Mouse (Mus musculus) hindbrain, embryonic 11.5 days (tissue): ENCODE measurements around the gene Cutal. TPM values are rescaled to one million over a fixed set of nuclear protein-coding genes. Genes with fewer than 3 reads are reported as not detected.
A peak's percentile ranks its signal among the peaks of the same experiment; 100 is the strongest.
"Not testable (repeated sequence)": the region's sequence is repeated elsewhere in the genome, so short reads cannot be mapped to it uniquely, and the experiment has no call there.

ENCODE experiments used
- ATAC-seq: fragments of 200-750 bp; cut with Nextera tagmentation; 2 replicates; pipeline ENCODE4 v1.8.0; 2017; ENCODE audit warnings: mild to moderate bottlenecking, moderate TSS enrichment, moderate library complexity; ENCODE audit not compliant: low FRiP score
- DNase-seq: peaks from one replicate; pipeline ENCODE4 v3.0.0-alpha.2; 2015; ENCODE audit warnings: low spot score
- H3K27ac ChIP-seq: fragments of 300-500 bp; sonication (generic); 2 replicates; pipeline ENCODE4 v1.5.1; 2014; ENCODE audit warnings: mild to moderate bottlenecking, low read depth, low read length
- H3K27me3 ChIP-seq: fragments of 300-500 bp; sonication (generic); 2 replicates; pipeline ENCODE4 v1.6.1; 2014; ENCODE audit warnings: mild to moderate bottlenecking, low read length, moderate library complexity, mixed read lengths; ENCODE audit not compliant: control insufficient read depth, insufficient read depth
- H3K36me3 ChIP-seq: fragments of 300-500 bp; sonication (generic); 2 replicates; pipeline ENCODE4 v1.6.1; 2014; ENCODE audit warnings: mild to moderate bottlenecking, low read length, moderate library complexity, mixed read lengths; ENCODE audit not compliant: control insufficient read depth, insufficient read depth
- H3K4me1 ChIP-seq: fragments of 300-500 bp; sonication (generic); replicated peaks from 2 replicates; pipeline ENCODE4 v1.6.1; 2014; ENCODE audit warnings: low read length, mixed read lengths; ENCODE audit not compliant: control insufficient read depth, insufficient read depth
- H3K4me2 ChIP-seq: fragments of 300-500 bp; sonication (generic); replicated peaks from 2 replicates; pipeline ENCODE4 v1.6.1; 2014; ENCODE audit warnings: mild to moderate bottlenecking, low read depth, low read length
- H3K4me3 ChIP-seq: fragments of 300-500 bp; sonication (generic); 2 replicates; pipeline ENCODE4 v1.5.1; 2014; ENCODE audit warnings: low read depth, low read length
- H3K9ac ChIP-seq: fragments of 300-500 bp; sonication (generic); 2 replicates; pipeline ENCODE4 v1.6.1; 2014; ENCODE audit warnings: low read depth, low read length
- H3K9me3 ChIP-seq: fragments of 300-500 bp; sonication (generic); 2 replicates; pipeline ENCODE4 v1.6.1; 2016; ENCODE audit warnings: low read length; ENCODE audit not compliant: control insufficient read depth
- WGBS: fragments of 180-500 bp; shearing (Covaris S2); extraction: QIAGEN DNeasy Blood & Tissue Kit; methylation state at CpG from one replicate; pipeline ENCODE4 v1.1.7; 2014; 5-methylcytosine and 5-hydroxymethylcytosine counted together
- polyA plus RNA-seq: library from polyadenylated mRNA; unstranded; fragments of >200 nt; fragmentation: Nextera tagmentation; extraction: Ambion mirVana; gene quantifications from 2 replicates; pipeline ENCODE4 v1.2.1, GENCODE M21; 2014

The Cutal gene
- polyA plus RNA-seq, 1 experiment from 2014 or later: not detected

DNA sequence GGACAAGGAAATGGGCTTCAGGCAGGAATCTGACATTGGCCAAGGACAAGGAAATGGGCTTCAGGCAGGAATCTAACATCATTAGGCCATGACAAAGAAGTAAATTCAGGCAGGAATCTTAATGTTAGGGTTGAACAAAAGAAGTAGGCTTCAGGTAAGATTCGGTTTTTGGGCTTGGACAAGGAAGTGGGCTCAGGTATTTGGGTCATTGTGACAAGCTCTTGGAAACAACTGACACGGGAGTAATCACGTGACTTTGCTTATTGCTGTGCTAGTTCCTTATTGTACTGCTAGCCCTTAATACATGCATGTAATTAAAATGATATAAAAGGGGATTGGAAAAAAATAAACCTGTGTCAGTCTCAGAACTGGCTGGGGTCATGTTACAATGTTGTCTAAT is 38.5 kb upstream of the Cutal start:
- WGBS: 79% methylated on average over 3 of the region's 3 CpGs
- H3K9me3 ChIP-seq: no peaks in the 10 kb centered on the region
- ATAC-seq (no peak), DNase-seq (no peak)
- H3K36me3 ChIP-seq: no peaks in the 10 kb centered on the region
- no peak overlapping the region for H3K27ac ChIP-seq
- no peak overlapping the region for H3K4me2 ChIP-seq
- H3K27me3 ChIP-seq: no peaks in the 10 kb centered on the region
- no peaks in the 10 kb centered on the region for H3K4me1 ChIP-seq
- H3K4me3 ChIP-seq: no peak overlapping the region
- no peak overlapping the region for H3K9ac ChIP-seq

DNA sequence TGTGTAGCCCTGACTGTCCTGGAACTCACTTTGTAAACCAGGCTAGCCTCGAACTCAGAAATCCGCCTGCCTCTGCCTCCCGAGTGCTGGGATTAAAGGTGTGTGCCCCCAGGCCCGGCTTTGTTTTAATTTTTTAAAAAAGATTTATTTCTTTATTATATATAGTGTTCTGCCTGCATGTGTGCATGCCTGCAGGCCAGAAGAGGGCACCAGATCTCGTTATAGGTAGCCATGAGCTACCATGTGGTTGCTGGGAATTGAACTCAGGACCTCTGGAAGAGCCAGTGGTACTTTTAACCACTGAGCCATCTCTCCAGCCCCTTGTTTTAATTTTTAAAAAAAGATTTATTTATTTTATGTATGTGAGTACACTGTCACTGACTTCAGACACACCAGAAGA is 34.1 kb upstream of the Cutal start:
- not testable (repeated sequence) for H3K27me3 ChIP-seq, ATAC-seq, H3K4me3 ChIP-seq, H3K4me1 ChIP-seq, DNase-seq, H3K9me3 ChIP-seq, H3K4me2 ChIP-seq, H3K9ac ChIP-seq, H3K36me3 ChIP-seq, H3K27ac ChIP-seq
- WGBS: 79% methylated on average over 5 of the region's 5 CpGs

- no peak for ATAC-seq
- no peak for DNase-seq
- no peak overlapping the region for H3K4me2 ChIP-seq
- no peaks in the 10 kb centered on the region for H3K36me3 ChIP-seq
- no peak overlapping the region for H3K27ac ChIP-seq
- H3K27me3 ChIP-seq: no peaks in the 10 kb centered on the region
- no peaks in the 10 kb centered on the region for H3K9me3 ChIP-seq
- H3K4me1 ChIP-seq: no peaks in the 10 kb centered on the region
- H3K4me3 ChIP-seq: no peak overlapping the region
- 95% methylated on average over 8 of the region's 8 CpGs for WGBS
- no peak overlapping the region for H3K9ac ChIP-seq
These were observed 32.5 kb upstream of the Cutal start for GRCm38 (mm10) chr2:34841706-34842105.

- H3K4me1 ChIP-seq: no peaks in the 10 kb centered on the region
- WGBS: 87% methylated on average over 11 of the region's 11 CpGs
These were observed 30.8 kb upstream of the Cutal start for GRCm38 (mm10) chr2:34843211-34843939.

GRCm38 (mm10) chr2:34847702-34848101 is 26.5 kb upstream of the Cutal start:
- Histone ChIP-seq H3K4me1 (no peaks in the 10 kb centered on the region), H3K9ac (no peak overlapping the region), H3K4me2 (no peak overlapping the region), H3K27me3 (no peaks in the 10 kb centered on the region), H3K4me3 (no peak overlapping the region), H3K36me3 (0 out of 2 replicates have a peak, but pooled peaks cover 7% of the 10 kb centered on the region), H3K9me3 (no peaks in the 10 kb centered on the region), H3K27ac (no peak overlapping the region)
- ATAC-seq: no peak
- 89% methylated on average over 1 of the region's 1 CpGs for WGBS
- no peak for DNase-seq

More at GRCm38 (mm10) chr2:34843211-34843939, 30.8 kb upstream of the Cutal start:
- Histone ChIP-seq H3K27me3 (no peaks in the 10 kb centered on the region), H3K4me3 (no peak overlapping the region), H3K36me3 (no peaks in the 10 kb centered on the region), H3K4me2 (no peak overlapping the region), H3K9me3 (no peaks in the 10 kb centered on the region), H3K9ac (no peak overlapping the region), H3K27ac (no peak overlapping the region)
- DNase-seq (no peak), ATAC-seq (no peak)

DNA sequence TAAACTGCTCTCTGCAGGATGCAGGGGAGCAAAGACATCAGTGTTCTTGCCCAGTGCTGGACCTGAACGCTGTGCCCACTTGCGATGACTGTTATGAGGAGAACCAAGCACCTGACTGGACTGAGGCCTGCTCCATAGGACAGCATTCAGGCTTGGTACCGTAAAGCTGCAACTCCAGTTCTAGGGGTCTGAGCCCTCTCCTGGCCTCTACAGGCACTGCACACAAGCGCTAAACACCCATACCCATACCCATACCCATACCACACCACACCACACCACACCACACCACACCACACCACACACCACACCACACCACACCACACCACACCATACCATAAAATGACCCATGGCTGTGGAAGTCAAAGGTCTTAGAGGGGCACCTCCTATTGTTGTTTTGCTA is 18.9 kb upstream of the Cutal start:
- Histone ChIP-seq H3K9ac (no peak overlapping the region), H3K9me3 (no peaks in the 10 kb centered on the region), H3K27ac (no peak overlapping the region), H3K4me2 (no peak overlapping the region), H3K4me1 (no peaks in the 10 kb centered on the region), H3K36me3 (peaks cover 32% of the 10 kb centered on the region), H3K27me3 (no peaks in the 10 kb centered on the region), H3K4me3 (no peak overlapping the region)
- DNase-seq (no peak), ATAC-seq (no peak)
- WGBS: 91% methylated on average over 4 of the region's 4 CpGs

DNA sequence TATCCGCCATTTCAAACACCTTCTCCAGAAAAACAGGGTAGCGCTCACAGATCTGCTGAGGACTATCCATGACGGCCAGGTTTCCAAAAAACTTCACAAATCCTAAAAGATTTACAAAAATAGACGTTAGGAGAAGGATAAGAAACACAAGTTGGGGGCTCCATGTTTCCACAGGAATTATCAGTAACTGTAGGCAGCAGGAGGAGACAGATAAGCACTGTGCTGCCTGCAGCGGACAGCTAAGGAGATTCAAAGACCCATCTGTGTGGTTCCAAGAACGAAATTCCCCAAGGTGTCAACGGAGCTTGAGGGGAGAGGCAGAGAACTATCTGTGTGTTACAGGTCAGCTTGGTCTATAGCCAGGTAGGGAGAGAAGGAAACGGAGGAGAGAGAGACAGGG is 16.5 kb upstream of the Cutal start:
- H3K4me3 ChIP-seq: no peak overlapping the region
- no peaks in the 10 kb centered on the region for H3K27me3 ChIP-seq
- ATAC-seq (no peak), DNase-seq (no peak)
- H3K9me3 ChIP-seq: no peaks in the 10 kb centered on the region
- no peak overlapping the region for H3K4me2 ChIP-seq
- peaks cover 30% of the 10 kb centered on the region for H3K36me3 ChIP-seq
- 89% methylated on average over 8 of the region's 8 CpGs for WGBS
- H3K4me1 ChIP-seq: no peaks in the 10 kb centered on the region
- no peak overlapping the region for H3K9ac ChIP-seq
- no peak overlapping the region for H3K27ac ChIP-seq

DNA sequence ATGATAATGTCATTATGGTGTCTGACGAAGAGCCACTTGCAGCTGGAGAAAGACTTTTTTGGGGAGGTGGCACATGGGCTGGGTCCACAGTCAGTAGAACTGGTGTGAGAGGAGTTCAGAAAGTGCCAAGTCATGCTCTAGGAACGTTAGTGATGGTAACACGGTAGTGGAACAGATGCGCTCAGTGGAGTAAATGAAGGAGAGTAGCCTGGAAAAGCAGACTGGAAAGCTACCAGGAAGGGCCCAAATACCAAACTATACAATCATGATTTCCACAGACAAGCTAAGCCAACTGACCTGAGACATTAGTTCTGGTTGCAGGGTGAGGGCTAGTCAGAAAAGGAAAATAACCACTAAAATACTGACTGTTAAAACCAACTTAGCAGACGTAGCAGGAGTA is 4.5 kb upstream of the Cutal start:
- no peak for ATAC-seq
- Histone ChIP-seq H3K27ac (no peak overlapping the region), H3K4me2 (peak overlapping the region; percentile 20), H3K27me3 (peaks cover 4% of the 10 kb centered on the region), H3K4me1 (0 out of 2 replicates have a peak, but pooled peaks cover 2% of the 10 kb centered on the region), H3K9ac (peak overlapping the region; percentile 1; the same call in 1 of the 2 replicates), H3K4me3 (peak overlapping the region; percentile 63; the same call in 1 of the 2 replicates), H3K9me3 (no peaks in the 10 kb centered on the region), H3K36me3 (peaks cover 2% of the 10 kb centered on the region; the same call in 1 of the 2 replicates)
- no peak for DNase-seq
- WGBS: 41% methylated on average over 5 of the region's 5 CpGs
